Mouse (Mus musculus) kidney, postnatal 0 days (tissue): ENCODE results near the gene Psmd2. TPM values are rescaled to one million over a fixed set of nuclear protein-coding genes. Genes with fewer than 3 reads are reported as not detected.
"Not testable (repeated sequence)": the region's sequence is repeated elsewhere in the genome, so short reads cannot be mapped to it uniquely, and the experiment has no call there.

Experiments used
- ATAC-seq: fragments of 200-750 bp; cut with Nextera tagmentation; replicated peaks from 2 replicates; pipeline ENCODE4 v1.8.0; 2017; ENCODE audit warnings: low read depth, moderate number of reproducible peaks, moderate TSS enrichment, moderate library complexity; ENCODE audit not compliant: low FRiP score
- DNase-seq: peaks from one replicate; pipeline ENCODE4 v3.0.0-alpha.2; 2016; ENCODE audit warnings: low spot score
- H3K27ac ChIP-seq: fragments of 300-500 bp; sonication (generic); 2 replicates; pipeline ENCODE4 v1.5.1; 2014; ENCODE audit warnings: mild to moderate bottlenecking
- H3K27me3 ChIP-seq: fragments of 300-500 bp; sonication (generic); 2 replicates; pipeline ENCODE4 v1.6.1; 2014; ENCODE audit warnings: low read length, mixed read lengths; ENCODE audit not compliant: insufficient read depth
- H3K36me3 ChIP-seq: fragments of 300-500 bp; sonication (generic); 2 replicates; pipeline ENCODE4 v1.6.1; 2014; ENCODE audit warnings: low read length, mixed read lengths; ENCODE audit not compliant: insufficient read depth
- H3K4me1 ChIP-seq: fragments of 300-500 bp; sonication (generic); replicated peaks from 2 replicates; pipeline ENCODE4 v1.6.1; 2014; ENCODE audit warnings: antibody characterized with exemption, low read length, mixed read lengths; ENCODE audit not compliant: insufficient read depth
- H3K4me2 ChIP-seq: fragments of 300-500 bp; sonication (generic); 2 replicates; pipeline ENCODE4 v1.6.1; 2014; ENCODE audit warnings: mild to moderate bottlenecking, low read length, moderate library complexity, mixed read lengths
- H3K4me3 ChIP-seq: fragments of 300-500 bp; sonication (generic); replicated peaks from 2 replicates; pipeline ENCODE4 v1.5.1; 2014; ENCODE audit warnings: low read depth, low read length
- H3K9ac ChIP-seq: fragments of 300-500 bp; sonication (generic); 2 replicates; pipeline ENCODE4 v1.6.1; 2014; ENCODE audit warnings: low read depth, low read length
- H3K9me3 ChIP-seq: fragments of 300-500 bp; sonication (generic); replicated peaks from 2 replicates; pipeline ENCODE4 v1.6.1; 2016; ENCODE audit warnings: low read length, inconsistent platforms, mixed read lengths
- CTCF ChIP-seq: IDR thresholded peaks from 2 replicates; pipeline ENCODE4 v1.5.1; 2016; ENCODE audit warnings: antibody characterized with exemption, low read depth, mild to moderate bottlenecking, moderate library complexity
- WGBS: fragments of 180-500 bp; shearing (Covaris S2); extraction: QIAGEN DNeasy Blood & Tissue Kit; methylation state at CpG from one replicate; pipeline ENCODE4 v1.1.7; 2014; 5-methylcytosine and 5-hydroxymethylcytosine counted together
- polyA plus RNA-seq: library from polyadenylated mRNA; unstranded; fragments of >200 nt; fragmentation: Nextera tagmentation; extraction: Ambion mirVana; gene quantifications from 2 replicates; pipeline ENCODE4 v1.2.1, GENCODE M21; 2015

The Psmd2 gene
- polyA plus RNA-seq, 1 experiment from 2014 or later: 212 TPM

GRCm38 (mm10) chr16:20653315-20653714 lies 1.9 kb downstream of the Psmd2 start:
- 60% methylated on average over 2 of the region's 2 CpGs for WGBS
- Histone ChIP-seq H3K4me3 (no peak overlapping the region), H3K4me1 (no peaks in the 10 kb centered on the region), H3K4me2 (no peak overlapping the region; the same call in 1 of the 2 replicates), H3K27ac (no peak overlapping the region), H3K36me3 (peaks cover 37% of the 10 kb centered on the region), H3K9me3 (no peaks in the 10 kb centered on the region), H3K9ac (no peak overlapping the region), H3K27me3 (no peaks in the 10 kb centered on the region)
- no peak for ATAC-seq
- DNase-seq: no peak
- 0 out of 2 replicates have a peak, but pooled peaks have one; percentile 12 for TF ChIP-seq CTCF

- Histone ChIP-seq H3K4me3 (no peak overlapping the region), H3K27me3 (no peaks in the 10 kb centered on the region), H3K9me3 (no peaks in the 10 kb centered on the region), H3K27ac (no peak overlapping the region), H3K9ac (no peak overlapping the region), H3K4me1 (no peaks in the 10 kb centered on the region), H3K4me2 (no peak overlapping the region), H3K36me3 (peaks cover 72% of the 10 kb centered on the region)
- WGBS: 89% methylated on average over 4 of the region's 4 CpGs
- TF ChIP-seq CTCF: no peak
- ATAC-seq (no peak), DNase-seq (no peak)
These were observed 6.2 kb downstream of the Psmd2 start for GRCm38 (mm10) chr16:20657661-20658060.

- DNase-seq, H3K9me3 ChIP-seq, H3K4me1 ChIP-seq, ATAC-seq, H3K9ac ChIP-seq, H3K27me3 ChIP-seq, H3K4me3 ChIP-seq, H3K27ac ChIP-seq, H3K36me3 ChIP-seq, H3K4me2 ChIP-seq: not testable (repeated sequence)
- WGBS: 95% methylated on average over 3 of the region's 6 CpGs
These were observed 16.6 kb downstream of the Psmd2 start, which contains the start of gene Eif4g1 for GRCm38 (mm10) chr16:20668013-20668412. Gene Eif4g1, plus strand, starts transcription at chr16:20668313.

GRCm38 (mm10) chr16:20670291-20670690 lies 18.8 kb downstream of the Psmd2 start:
- no peak overlapping the region for H3K4me3 ChIP-seq
- peaks cover 7% of the 10 kb centered on the region; the same call in 1 of the 2 replicates for H3K4me1 ChIP-seq
- H3K9ac ChIP-seq: no peak overlapping the region
- no peak overlapping the region for H3K27ac ChIP-seq
- no peak overlapping the region for H3K4me2 ChIP-seq
- DNase-seq (no peak), ATAC-seq (no peak)
- peaks cover 9% of the 10 kb centered on the region; the same call in 1 of the 2 replicates for H3K36me3 ChIP-seq
- TF ChIP-seq CTCF: no peak
- no peaks in the 10 kb centered on the region for H3K9me3 ChIP-seq
- WGBS: 80% methylated on average over 3 of the region's 3 CpGs
- H3K27me3 ChIP-seq: no peaks in the 10 kb centered on the region

- Histone ChIP-seq H3K36me3 (peaks cover 21% of the 10 kb centered on the region; the same call in 1 of the 2 replicates), H3K4me1 (peaks cover 7% of the 10 kb centered on the region; the same call in 1 of the 2 replicates), H3K4me2 (peak overlapping the region; percentile 67), H3K27me3 (no peaks in the 10 kb centered on the region), H3K9ac (no peak overlapping the region), H3K9me3 (no peaks in the 10 kb centered on the region), H3K27ac (peak overlapping the region; percentile 47; the same call in 1 of the 2 replicates), H3K4me3 (peak overlapping the region; percentile 95)
- no peak for ATAC-seq
- WGBS: 25% methylated on average over 6 of the region's 6 CpGs
- DNase-seq: no peak
- TF ChIP-seq CTCF: no peak
These were observed 20.4 kb downstream of the Psmd2 start for GRCm38 (mm10) chr16:20671886-20672285.

- peak; percentile 92 for ATAC-seq
- TF ChIP-seq CTCF: no peak
- H3K4me2 ChIP-seq: peak overlapping the region; percentile 67
- H3K27me3 ChIP-seq: no peaks in the 10 kb centered on the region
- H3K4me1 ChIP-seq: peaks cover 7% of the 10 kb centered on the region; the same call in 1 of the 2 replicates
- H3K9me3 ChIP-seq: no peaks in the 10 kb centered on the region
- under 1% methylated on average over 32 of the region's 38 CpGs for WGBS
- H3K36me3 ChIP-seq: peaks cover 27% of the 10 kb centered on the region
- H3K27ac ChIP-seq: peak overlapping the region; percentile 97
- H3K9ac ChIP-seq: peak overlapping the region; percentile 97
- peak overlapping the region; percentile 95 for H3K4me3 ChIP-seq
- DNase-seq: peak; percentile 97
These were observed 21.0 kb downstream of the Psmd2 start for GRCm38 (mm10) chr16:20672500-20672902.
